Mouse (Mus musculus) G1E (cell line): ENCODE results near the gene Stx1a. TPM values are rescaled to one million over a fixed set of nuclear protein-coding genes. Genes with fewer than 3 reads are reported as not detected.

Experiments
- ATAC-seq: 2 replicates; pipeline ENCODE4 v1.8.0; 2016; ENCODE audit warnings: mild to moderate bottlenecking; ENCODE audit not compliant: insufficient number of reproducible peaks, poor library complexity, low FRiP score, severe bottlenecking; ENCODE audit errors: extremely low read depth
- DNase-seq: peaks from one replicate; pipeline ENCODE4 v3.0.0; 2012; ENCODE audit warnings: low spot score
- H3K27me3 ChIP-seq: 2 replicates; pipeline ENCODE4 v1.6.1; 2012; ENCODE audit warnings: mild to moderate bottlenecking, low read length, inconsistent platforms; ENCODE audit not compliant: insufficient read depth
- H3K36me3 ChIP-seq: replicated peaks from 2 replicates; pipeline ENCODE3; 2012; ENCODE audit warnings: mild to moderate bottlenecking, inconsistent platforms
- H3K4me1 ChIP-seq: 2 replicates; pipeline ENCODE4 v1.6.1; 2012; ENCODE audit warnings: low read depth, low read length, inconsistent platforms, mixed read lengths; ENCODE audit not compliant: insufficient read depth
- H3K4me3 ChIP-seq: 2 replicates; pipeline ENCODE4 v1.5.1; 2012; ENCODE audit warnings: low read depth, mild to moderate bottlenecking, inconsistent platforms, low read length, moderate library complexity, mixed read lengths
- H3K9me3 ChIP-seq: replicated peaks from 2 replicates; pipeline ENCODE4 v1.6.1; 2012; ENCODE audit warnings: inconsistent platforms
- CTCF ChIP-seq: IDR thresholded peaks from 2 replicates; pipeline ENCODE4 v1.5.1; 2012; ENCODE audit warnings: low read depth, low read length, inconsistent platforms, mixed read lengths
- GATA1 ChIP-seq: IDR thresholded peaks from 2 replicates; pipeline ENCODE4 v1.6.1; 2012; ENCODE audit warnings: borderline replicate concordance, low read length, inconsistent platforms, mixed read lengths
- GATA2 ChIP-seq: IDR thresholded peaks from 2 replicates; pipeline ENCODE4 v1.6.1; 2012; ENCODE audit warnings: low read depth, low read length, inconsistent platforms, borderline replicate concordance
- POLR2AphosphoS5 ChIP-seq: IDR thresholded peaks from 2 replicates; pipeline ENCODE4 v1.6.1; 2012; ENCODE audit warnings: low read depth, low read length, inconsistent platforms; ENCODE audit not compliant: insufficient replicate concordance
- TAL1 ChIP-seq: conservative IDR thresholded peaks from 2 replicates; pipeline ENCODE4 v1.6.1; 2012; ENCODE audit warnings: low read depth, low read length, inconsistent platforms, mixed read lengths
- polyA plus RNA-seq: library from polyadenylated mRNA; stranded (reverse); fragments of >175 nt; gene quantifications from 2 replicates; pipeline ENCODE4 v1.2.3, GENCODE M21; 2012
- total RNA-seq, 2 experiments: library from RNA; stranded (forward) in 1 of 2; stranded (reverse) in 1 of 2; fragments of 200-1000 nt in 1 of 2; fragments of >200 nt in 1 of 2; fragmentation: Nextera tagmentation in 1 of 2; gene quantifications; 2 replicates each; pipeline ENCODE4 v1.2.3; 2014 to 2017

Stx1a gene
- total and polyA plus RNA-seq, 3 experiments = 2.9 to 5.6 (median 4.1) TPM

DNA sequence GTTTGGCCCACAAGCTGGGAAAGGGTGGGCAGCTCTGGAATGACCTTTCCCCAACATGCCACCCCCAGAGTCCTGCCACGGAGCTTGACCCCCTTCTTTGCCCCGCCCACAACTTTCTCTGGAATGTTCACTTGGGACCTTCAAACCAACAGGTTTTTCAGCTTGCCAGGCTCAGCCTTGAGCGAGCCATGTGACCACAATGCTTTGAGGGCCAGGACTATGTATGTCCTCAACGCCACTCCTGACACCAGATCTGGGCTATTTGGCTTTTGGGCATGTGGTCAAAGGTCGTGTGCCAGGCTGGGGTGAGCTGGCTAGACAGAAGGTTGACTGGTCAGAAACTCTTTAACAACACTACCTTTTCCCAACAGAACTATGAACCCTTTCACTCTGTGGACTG is 21.1 kb upstream of the Stx1a start:
- TF ChIP-seq POLR2AphosphoS5 (no peak), TAL1 (no peak), GATA1 (no peak), CTCF (no peak), GATA2 (no peak)
- peaks cover 29% of the 10 kb centered on the region for H3K4me1 ChIP-seq

GRCm38 (mm10) chr5:135007802-135008571 is 15.3 kb upstream of the Stx1a start:
- no peak for TF ChIP-seq TAL1
- TF ChIP-seq GATA1 = no peak
- no peak for TF ChIP-seq CTCF
- no peak for TF ChIP-seq GATA2
- TF ChIP-seq POLR2AphosphoS5 = no peak
- H3K4me1 ChIP-seq = peaks cover 55% of the 10 kb centered on the region
- no peaks in the 10 kb centered on the region for H3K9me3 ChIP-seq
- H3K36me3 ChIP-seq = peaks cover 27% of the 10 kb centered on the region
- H3K4me3 ChIP-seq = peak overlapping the region; percentile 84
- DNase-seq (no peak), ATAC-seq (no peak)
- H3K27me3 ChIP-seq = no peaks in the 10 kb centered on the region

More for the DNA sequence above, 21.1 kb upstream of the Stx1a start:
- ATAC-seq (no peak), DNase-seq (no peak)
- Histone ChIP-seq H3K36me3 (no peaks in the 10 kb centered on the region), H3K27me3 (peaks cover 7% of the 10 kb centered on the region), H3K4me3 (no peak overlapping the region), H3K9me3 (no peaks in the 10 kb centered on the region)

DNA sequence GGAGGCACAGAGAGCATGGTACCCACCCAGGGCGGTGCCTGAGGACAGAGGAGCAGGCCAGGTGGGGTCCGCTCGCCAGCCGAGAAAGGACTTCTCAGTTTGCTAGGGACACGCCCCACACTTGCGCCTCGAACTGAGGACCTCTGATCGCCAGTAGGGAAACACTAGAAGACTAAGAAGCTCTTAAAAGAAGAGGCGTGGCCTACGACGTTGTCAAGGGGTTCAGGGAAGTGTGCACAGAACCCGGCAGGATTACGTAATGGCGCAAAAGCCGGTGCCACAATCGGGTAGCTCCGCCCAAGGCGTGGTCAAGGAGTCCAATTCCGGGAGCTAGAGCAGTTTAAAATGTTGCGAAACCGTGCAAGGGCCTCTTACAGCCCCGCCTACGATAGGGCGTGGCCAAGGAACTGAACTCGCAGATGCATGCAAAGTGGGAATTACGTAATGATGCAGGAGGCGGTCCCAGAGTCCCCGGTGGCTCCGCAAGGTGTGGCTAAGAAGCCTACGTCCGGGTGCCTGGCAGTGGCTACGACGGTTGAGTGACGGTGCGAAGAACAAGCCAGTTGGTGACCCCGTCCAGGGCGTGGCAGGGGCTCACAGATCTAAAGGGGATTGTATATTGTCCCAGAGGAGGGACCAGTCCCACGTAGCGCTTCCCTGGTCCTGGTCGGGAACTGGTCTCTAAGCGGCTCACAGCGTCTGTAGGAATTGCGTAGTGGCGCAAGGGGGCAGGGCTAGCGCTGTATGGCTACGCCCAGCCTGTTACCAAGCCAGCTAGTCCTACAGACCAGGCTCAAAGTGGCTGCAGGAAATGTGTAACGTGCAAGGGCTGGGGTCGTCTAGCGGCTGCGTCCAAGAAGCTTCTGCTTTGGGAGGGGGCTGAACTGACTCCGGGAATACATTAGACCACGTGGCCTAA is 14.4 kb upstream of the Stx1a start, which contains the start of gene Abhd11:
TSS of gene Abhd11 (plus strand) at position 482 of the 919 bp plus-strand sequence.
- H3K4me1 ChIP-seq = peaks cover 57% of the 10 kb centered on the region
- no peaks in the 10 kb centered on the region for H3K9me3 ChIP-seq
- no peaks in the 10 kb centered on the region for H3K27me3 ChIP-seq
- peaks cover 33% of the 10 kb centered on the region for H3K36me3 ChIP-seq
- DNase-seq (peak; percentile 90), ATAC-seq (peak; percentile 79)
- TF ChIP-seq POLR2AphosphoS5 (no peak; the same call in 1 of the 2 replicates), GATA1 (no peak), TAL1 (no peak), CTCF (no peak), GATA2 (no peak)
- peak within 1 kb of the TSS; percentile 84 for H3K4me3 ChIP-seq

GRCm38 (mm10) chr5:135009590-135010319 is 13.5 kb upstream of the Stx1a start:
- Histone ChIP-seq H3K4me1 (peaks cover 57% of the 10 kb centered on the region), H3K4me3 (peak overlapping the region; percentile 84), H3K36me3 (peaks cover 38% of the 10 kb centered on the region), H3K9me3 (no peaks in the 10 kb centered on the region), H3K27me3 (no peaks in the 10 kb centered on the region)
- ATAC-seq = peak; percentile 24
- DNase-seq = peak; percentile 67
- TF ChIP-seq GATA1 = no peak
- TF ChIP-seq GATA2 = no peak
- no peak for TF ChIP-seq TAL1
- TF ChIP-seq POLR2AphosphoS5 = no peak; the same call in 1 of the 2 replicates
- no peak for TF ChIP-seq CTCF

DNA sequence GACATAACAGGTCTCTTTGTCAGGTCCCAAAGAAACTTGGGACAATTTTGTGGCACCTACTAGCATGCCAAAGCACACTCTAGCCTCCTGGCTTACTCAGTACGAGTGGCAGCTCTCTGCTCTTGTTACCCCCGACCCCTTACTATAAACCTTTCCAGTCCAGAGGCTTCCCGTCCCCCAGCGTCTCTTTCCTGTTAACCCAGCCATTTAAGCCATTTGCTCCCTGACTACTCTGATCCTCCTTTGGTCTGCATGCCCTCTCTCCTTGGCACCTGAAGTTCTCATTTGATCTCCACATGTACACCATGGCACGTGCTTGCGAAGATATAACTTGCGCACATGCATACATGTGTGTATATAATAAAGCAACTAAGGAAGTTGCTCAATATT is 13.0 kb upstream of the Stx1a start:
- Histone ChIP-seq H3K4me1 (peaks cover 59% of the 10 kb centered on the region), H3K36me3 (peaks cover 41% of the 10 kb centered on the region), H3K9me3 (no peaks in the 10 kb centered on the region), H3K27me3 (no peaks in the 10 kb centered on the region), H3K4me3 (peak overlapping the region; percentile 84)
- DNase-seq (no peak), ATAC-seq (no peak)
- TF ChIP-seq GATA2 = no peak
